Mouse (Mus musculus) liver, embryonic 15.5 days (tissue): ENCODE data around the gene Nptx2. TPM values are rescaled to one million over a fixed set of nuclear protein-coding genes. Genes with fewer than 3 reads are reported as not detected.

ENCODE experiments used
- ATAC-seq: fragments of 200-750 bp; cut with Nextera tagmentation; 2 replicates; pipeline ENCODE4 v1.8.0; 2017; ENCODE audit warnings: moderate number of reproducible peaks, mild to moderate bottlenecking, moderate library complexity; ENCODE audit not compliant: insufficient read depth
- H3K27ac ChIP-seq: fragments of 300-500 bp; sonication (generic); replicated peaks from 2 replicates; pipeline ENCODE4 v1.5.1; 2015; ENCODE audit warnings: mild to moderate bottlenecking, inconsistent platforms
- H3K27me3 ChIP-seq: fragments of 300-500 bp; sonication (generic); 2 replicates; pipeline ENCODE4 v1.6.1; 2015; ENCODE audit warnings: mild to moderate bottlenecking, inconsistent platforms
- H3K36me3 ChIP-seq: fragments of 300-500 bp; sonication (generic); replicated peaks from 2 replicates; pipeline ENCODE4 v1.6.1; 2015; ENCODE audit warnings: moderate library complexity, mild to moderate bottlenecking, inconsistent platforms
- H3K4me1 ChIP-seq: fragments of 300-500 bp; sonication (generic); replicated peaks from 2 replicates; pipeline ENCODE4 v1.6.1; 2015; ENCODE audit warnings: inconsistent platforms
- H3K4me2 ChIP-seq: fragments of 300-500 bp; sonication (generic); 2 replicates; pipeline ENCODE4 v1.6.1; 2015; ENCODE audit warnings: moderate library complexity, mild to moderate bottlenecking, inconsistent platforms
- H3K4me3 ChIP-seq: fragments of 300-500 bp; sonication (generic); replicated peaks from 2 replicates; pipeline ENCODE4 v1.5.1; 2015; ENCODE audit warnings: mild to moderate bottlenecking, inconsistent platforms
- H3K9ac ChIP-seq: fragments of 300-500 bp; sonication (generic); 2 replicates; pipeline ENCODE4 v1.6.1; 2015; ENCODE audit warnings: moderate library complexity, mild to moderate bottlenecking, inconsistent platforms
- H3K9me3 ChIP-seq: fragments of 300-500 bp; sonication (generic); replicated peaks from 2 replicates; pipeline ENCODE4 v1.6.1; 2016; ENCODE audit warnings: inconsistent platforms
- WGBS: fragments of 180-500 bp; shearing (Covaris S2); methylation state at CpG from one replicate; pipeline ENCODE4 v1.1.7; 2015; ENCODE audit warnings: mixed read lengths; ENCODE audit not compliant: insufficient replicate concordance; 5-methylcytosine and 5-hydroxymethylcytosine counted together
- polyA plus RNA-seq: library from polyadenylated mRNA; unstranded; fragments of >200 nt; fragmentation: Nextera tagmentation; extraction: Ambion mirVana; gene quantifications from 2 replicates; pipeline ENCODE4 v1.2.1, GENCODE M21; 2015

Gene Nptx2
- 0.03 TPM in 1 of 2 replicates, not detected in the other for polyA plus RNA-seq

DNA sequence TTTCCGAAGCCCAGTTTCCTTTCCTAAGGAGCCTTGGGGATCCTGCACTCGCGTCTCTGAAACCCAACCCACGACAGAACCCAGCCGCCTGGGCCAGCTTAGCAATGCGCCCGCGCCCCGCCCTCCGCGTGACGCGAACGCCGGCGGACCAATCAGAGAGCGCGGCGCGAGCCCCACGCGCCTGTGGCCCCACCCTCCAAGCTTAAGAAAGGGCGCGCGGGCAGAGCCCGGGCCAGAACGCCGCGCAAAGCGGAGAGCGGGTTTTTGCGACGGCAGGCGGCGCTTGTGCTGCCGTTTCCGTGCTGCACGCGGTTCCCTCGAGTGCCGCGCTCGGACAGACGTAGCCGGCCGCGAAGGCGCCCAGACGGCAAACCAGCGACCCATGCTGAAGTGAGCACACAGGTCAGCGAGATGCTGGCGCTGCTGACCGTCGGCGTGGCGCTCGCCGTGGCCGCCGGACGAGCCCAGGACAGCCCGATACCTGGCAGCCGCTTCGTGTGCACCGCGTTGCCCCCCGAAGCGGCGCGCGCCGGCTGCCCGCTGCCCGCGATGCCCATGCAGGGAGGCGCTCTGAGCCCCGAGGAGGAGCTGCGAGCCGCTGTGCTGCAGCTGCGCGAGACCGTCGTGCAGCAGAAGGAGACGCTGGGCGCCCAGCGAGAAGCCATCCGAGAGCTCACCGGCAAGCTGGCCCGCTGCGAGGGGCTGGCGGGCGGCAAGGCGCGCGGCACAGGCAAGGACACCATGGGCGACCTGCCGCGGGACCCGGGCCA is at the start of gene Nptx2:
Gene Nptx2, plus strand, starts transcription at position 250 of the 770 bp plus-strand sequence.
- no peak within 1 kb of the TSS for H3K9ac ChIP-seq
- no peaks in the 10 kb centered on the region for H3K36me3 ChIP-seq
- ATAC-seq = peak; percentile 28; the same call in 1 of the 2 replicates
- no peak within 1 kb of the TSS for H3K27ac ChIP-seq
- H3K9me3 ChIP-seq = no peaks in the 10 kb centered on the region
- 2% methylated on average over 99 of the region's 99 CpGs for WGBS
- H3K27me3 ChIP-seq = peaks cover 55% of the 10 kb centered on the region
- H3K4me1 ChIP-seq = peaks cover 8% of the 10 kb centered on the region; the same call in 1 of the 2 replicates
- peak within 1 kb of the TSS; percentile 52 for H3K4me2 ChIP-seq
- H3K4me3 ChIP-seq = peak within 1 kb of the TSS; percentile 22

GRCm38 (mm10) chr5:144496481-144496880 is 49.2 kb upstream of the Nptx2 start:
- H3K4me2 ChIP-seq = no peak overlapping the region
- no peak overlapping the region for H3K27ac ChIP-seq
- no peaks in the 10 kb centered on the region for H3K27me3 ChIP-seq
- no peaks in the 10 kb centered on the region for H3K36me3 ChIP-seq
- no peak for ATAC-seq
- H3K4me3 ChIP-seq = no peak overlapping the region
- no peaks in the 10 kb centered on the region for H3K4me1 ChIP-seq
- H3K9ac ChIP-seq = no peak overlapping the region
- 68% methylated on average over 7 of the region's 7 CpGs for WGBS
- no peaks in the 10 kb centered on the region for H3K9me3 ChIP-seq

- H3K4me1 ChIP-seq = no peaks in the 10 kb centered on the region
- no peaks in the 10 kb centered on the region for H3K9me3 ChIP-seq
- no peak overlapping the region for H3K4me3 ChIP-seq
- no peak overlapping the region for H3K4me2 ChIP-seq
- no peak for ATAC-seq
- H3K27me3 ChIP-seq = no peaks in the 10 kb centered on the region
- no peaks in the 10 kb centered on the region for H3K36me3 ChIP-seq
- WGBS = 66% methylated on average over 10 of the region's 10 CpGs
- H3K27ac ChIP-seq = no peak overlapping the region
- no peak overlapping the region for H3K9ac ChIP-seq
These were observed 41.5 kb upstream of the Nptx2 start for GRCm38 (mm10) chr5:144504239-144504638.

DNA sequence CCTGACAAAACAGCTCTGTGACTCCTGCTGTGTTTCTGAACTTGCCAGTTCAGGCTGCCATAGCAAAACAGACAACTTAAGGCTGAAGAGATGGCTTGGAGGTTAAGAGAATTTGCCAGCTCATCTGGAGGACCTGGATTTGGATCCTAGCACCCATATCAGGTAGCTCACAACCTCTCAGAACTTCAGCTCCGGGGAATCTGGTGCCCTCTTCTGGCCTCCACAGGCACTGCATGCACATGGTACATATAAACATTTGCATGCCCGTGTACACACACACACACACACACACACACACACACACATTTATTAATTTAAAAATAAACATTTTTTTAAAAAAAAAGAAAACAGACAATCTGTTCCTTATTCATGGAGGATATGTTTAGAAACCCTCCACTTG is 40.0 kb upstream of the Nptx2 start:
- no peak overlapping the region for H3K4me2 ChIP-seq
- H3K9me3 ChIP-seq = no peaks in the 10 kb centered on the region
- no peak overlapping the region for H3K27ac ChIP-seq
- ATAC-seq = no peak
- H3K27me3 ChIP-seq = no peaks in the 10 kb centered on the region
- H3K9ac ChIP-seq = no peak overlapping the region
- WGBS = 56% methylated on average over 2 of the region's 2 CpGs
- no peaks in the 10 kb centered on the region for H3K4me1 ChIP-seq
- no peak overlapping the region for H3K4me3 ChIP-seq
- H3K36me3 ChIP-seq = no peaks in the 10 kb centered on the region

DNA sequence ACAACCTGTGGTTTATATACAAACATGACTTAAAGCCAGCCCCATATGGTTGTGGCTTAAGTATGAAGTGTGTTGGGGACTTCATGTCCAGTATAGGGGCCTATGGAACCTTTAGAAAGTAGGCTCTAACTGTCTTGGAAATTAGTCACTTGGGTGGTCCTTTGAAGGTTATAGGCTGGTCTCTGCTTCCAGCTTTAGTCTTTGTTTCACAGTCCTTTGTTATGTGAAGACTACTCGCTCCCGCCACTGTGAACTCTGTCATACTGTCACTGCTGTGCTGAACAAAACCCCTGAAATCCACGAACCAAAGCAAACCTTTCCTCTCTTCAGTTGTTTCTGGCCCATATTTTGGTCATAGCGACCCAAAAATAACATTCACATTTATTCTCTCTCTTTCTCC is 39.5 kb upstream of the Nptx2 start:
- no peaks in the 10 kb centered on the region for H3K9me3 ChIP-seq
- H3K27ac ChIP-seq = no peak overlapping the region
- no peak overlapping the region for H3K4me2 ChIP-seq
- no peaks in the 10 kb centered on the region for H3K27me3 ChIP-seq
- H3K9ac ChIP-seq = no peak overlapping the region
- H3K36me3 ChIP-seq = no peaks in the 10 kb centered on the region
- ATAC-seq = no peak
- no peaks in the 10 kb centered on the region for H3K4me1 ChIP-seq
- no peak overlapping the region for H3K4me3 ChIP-seq
- WGBS = 55% methylated on average over 4 of the region's 4 CpGs

- Histone ChIP-seq H3K9ac (no peak overlapping the region), H3K4me2 (no peak overlapping the region), H3K9me3 (no peaks in the 10 kb centered on the region), H3K4me1 (no peaks in the 10 kb centered on the region), H3K36me3 (no peaks in the 10 kb centered on the region), H3K4me3 (no peak overlapping the region), H3K27ac (no peak overlapping the region), H3K27me3 (no peaks in the 10 kb centered on the region)
- WGBS = 24% methylated on average over 26 of the region's 26 CpGs
- no peak for ATAC-seq
These were observed 38.8 kb upstream of the Nptx2 start for GRCm38 (mm10) chr5:144506689-144507552.

DNA sequence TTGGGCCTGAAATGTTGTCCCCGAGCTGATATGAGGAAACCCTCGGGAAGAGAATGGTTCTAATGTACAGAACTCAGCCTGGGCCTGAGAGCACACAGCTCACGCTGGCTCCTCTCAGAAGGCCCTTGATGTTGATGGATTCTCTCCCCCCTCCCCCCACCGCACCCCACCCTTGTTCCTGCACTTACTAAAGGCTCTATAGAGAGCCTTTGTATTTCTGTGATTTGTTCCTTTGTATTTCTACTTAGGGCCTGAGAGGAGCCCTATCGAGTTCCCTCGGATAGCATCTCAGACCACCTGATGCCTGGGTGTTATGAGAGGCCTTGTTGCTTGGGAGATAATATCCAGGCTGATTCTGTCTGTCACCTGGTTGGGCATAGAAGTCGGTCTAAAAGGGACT is 36.3 kb upstream of the Nptx2 start:
- Histone ChIP-seq H3K36me3 (no peaks in the 10 kb centered on the region), H3K9ac (no peak overlapping the region), H3K27me3 (no peaks in the 10 kb centered on the region), H3K4me3 (no peak overlapping the region), H3K4me2 (no peak overlapping the region), H3K9me3 (no peaks in the 10 kb centered on the region), H3K27ac (no peak overlapping the region), H3K4me1 (no peaks in the 10 kb centered on the region)
- WGBS = 54% methylated on average over 7 of the region's 7 CpGs
- ATAC-seq = no peak

- Histone ChIP-seq H3K27ac (no peak overlapping the region), H3K9me3 (no peaks in the 10 kb centered on the region), H3K4me2 (no peak overlapping the region), H3K4me3 (no peak overlapping the region), H3K27me3 (no peaks in the 10 kb centered on the region), H3K9ac (no peak overlapping the region), H3K36me3 (no peaks in the 10 kb centered on the region), H3K4me1 (no peaks in the 10 kb centered on the region)
- ATAC-seq = no peak
- 51% methylated on average over 6 of the region's 6 CpGs for WGBS
These were observed 31.0 kb upstream of the Nptx2 start for GRCm38 (mm10) chr5:144514738-144515137.

DNA sequence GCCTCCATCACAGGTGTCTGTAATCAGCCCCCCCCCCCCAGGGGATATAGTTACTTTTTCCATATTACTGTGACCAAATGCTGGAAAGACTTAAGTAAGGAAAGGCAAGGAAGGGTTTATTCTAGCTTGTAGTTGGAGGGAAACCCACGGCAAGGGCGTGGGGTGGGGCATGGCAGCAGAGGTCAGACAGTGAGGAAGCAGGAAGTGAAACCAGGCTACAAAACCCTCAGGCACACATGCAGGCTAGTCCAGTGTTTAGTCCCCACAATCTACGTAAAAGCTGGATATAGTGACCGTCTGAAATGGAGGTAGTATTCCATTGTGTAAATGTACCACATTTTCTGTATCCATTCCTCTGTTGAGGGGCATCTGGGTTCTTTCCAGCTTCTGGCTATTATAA is 30.5 kb upstream of the Nptx2 start:
- no peaks in the 10 kb centered on the region for H3K36me3 ChIP-seq
- no peaks in the 10 kb centered on the region for H3K27me3 ChIP-seq
- 46% methylated on average over 4 of the region's 4 CpGs for WGBS
- no peaks in the 10 kb centered on the region for H3K9me3 ChIP-seq
- no peak overlapping the region for H3K9ac ChIP-seq
- no peak overlapping the region for H3K27ac ChIP-seq
- no peaks in the 10 kb centered on the region for H3K4me1 ChIP-seq
- H3K4me2 ChIP-seq = no peak overlapping the region
- no peak overlapping the region for H3K4me3 ChIP-seq
- no peak for ATAC-seq

DNA sequence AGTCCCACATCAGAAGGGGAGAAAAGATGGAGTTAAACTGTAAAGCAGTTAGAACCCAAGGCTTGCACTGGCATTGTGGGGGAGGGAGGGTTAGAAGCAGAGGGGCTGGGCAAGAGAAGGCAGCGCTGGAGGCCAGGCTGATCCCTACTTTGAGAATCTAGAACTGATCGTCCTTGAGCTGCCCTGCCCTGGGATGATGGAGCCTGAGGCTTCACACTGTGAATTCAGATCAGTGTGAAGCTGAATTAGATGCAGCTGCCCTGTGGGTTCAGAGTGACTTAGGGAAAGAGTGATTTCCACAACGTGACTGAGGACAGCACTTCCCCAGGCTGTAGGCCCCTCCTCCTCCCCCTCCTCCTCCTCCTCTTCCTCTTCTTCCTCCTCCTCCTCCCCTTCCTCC is 25.6 kb upstream of the Nptx2 start:
- 12% methylated on average over 3 of the region's 3 CpGs for WGBS
- Histone ChIP-seq H3K9ac (no peak overlapping the region), H3K4me3 (no peak overlapping the region)

GRCm38 (mm10) chr5:144524774-144525173 is 20.9 kb upstream of the Nptx2 start:
- H3K4me3 ChIP-seq = no peak overlapping the region
- no peaks in the 10 kb centered on the region for H3K4me1 ChIP-seq
- H3K27ac ChIP-seq = no peak overlapping the region
- H3K4me2 ChIP-seq = no peak overlapping the region
- no peak overlapping the region for H3K9ac ChIP-seq
- ATAC-seq = no peak
- H3K36me3 ChIP-seq = no peaks in the 10 kb centered on the region
- 76% methylated on average over 10 of the region's 10 CpGs for WGBS
- H3K27me3 ChIP-seq = no peaks in the 10 kb centered on the region
- no peaks in the 10 kb centered on the region; the same call in 1 of the 2 replicates for H3K9me3 ChIP-seq

More for the DNA sequence above, 25.6 kb upstream of the Nptx2 start:
- Histone ChIP-seq H3K4me2 (no peak overlapping the region), H3K27ac (no peak overlapping the region), H3K27me3 (no peaks in the 10 kb centered on the region), H3K4me1 (no peaks in the 10 kb centered on the region), H3K36me3 (no peaks in the 10 kb centered on the region), H3K9me3 (no peaks in the 10 kb centered on the region)
- ATAC-seq = no peak
